Mouse (Mus musculus): Measurements from ENCODE around the gene Olfr1333.

DNA sequence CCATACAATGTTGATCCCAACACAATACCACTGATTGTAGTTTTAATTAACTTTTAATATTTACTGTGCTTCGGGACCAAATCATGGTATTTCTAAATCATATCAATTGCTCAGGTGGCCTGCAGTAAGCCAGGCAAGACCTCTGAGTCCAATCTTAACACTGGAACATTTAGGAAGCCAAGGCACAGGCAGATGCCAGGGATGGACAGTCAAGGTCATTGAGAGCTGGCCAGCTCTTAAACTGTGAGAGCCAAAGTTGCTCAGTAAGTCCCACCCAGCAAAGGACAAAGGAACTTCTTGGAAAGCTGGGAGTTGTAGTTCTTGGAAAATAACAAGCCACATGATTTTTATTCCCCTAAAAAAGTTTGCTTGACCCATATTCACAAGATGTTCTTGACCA, 25.7 kb upstream of the Olfr1333 start:
- no peak for TF ChIP-seq POLR2A (IDR thresholded peaks at IDR 0.05; ENCODE audit: borderline replicate concordance, insufficient read depth, low read length)
- no peak for TF ChIP-seq CTCF (IDR thresholded peaks at IDR 0.05; ENCODE audit: borderline replicate concordance, insufficient read depth, low read depth, low read length)

Measured in cerebellum, adult 2 months (tissue).